Mouse (Mus musculus) liver, embryonic 14.5 days (tissue): ENCODE results near the gene Elac2.

Experiments used
- CTCF ChIP-seq: IDR thresholded peaks from 2 replicates; pipeline ENCODE4 v1.5.1; 2016; ENCODE audit warnings: antibody characterized with exemption, low read depth, control low read depth
- EP300 ChIP-seq: IDR thresholded peaks from 2 replicates; pipeline ENCODE4 v1.6.1; 2016; ENCODE audit warnings: antibody characterized with exemption, low read depth

GRCm38 (mm10) chr11:64968507-64968906, 10.3 kb upstream of the Elac2 start:
- TF ChIP-seq EP300 (no peak), CTCF (peak; percentile 90)
